Comparison of ENCODE assay signal across 1 mouse cellular context in the genomic region with DNA sequence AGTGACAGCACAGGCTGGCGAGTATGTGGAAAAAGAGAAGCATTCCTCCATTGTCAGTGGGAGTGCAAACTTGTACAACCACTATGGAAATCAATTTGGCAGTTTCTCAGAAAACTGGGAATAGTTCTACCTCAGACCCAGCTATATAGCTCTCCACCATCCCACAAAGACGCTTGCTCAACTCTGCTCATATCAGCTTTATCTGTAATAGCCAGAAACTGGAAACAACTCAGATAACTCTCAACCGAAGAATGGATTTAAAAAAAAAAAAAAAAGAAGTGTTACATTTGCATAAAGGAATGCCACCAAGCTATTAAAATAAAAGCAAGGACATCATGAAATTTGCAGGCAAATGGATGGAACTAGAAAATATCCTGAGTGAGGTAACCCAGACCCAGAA.
TF ChIP-seq lines count a peak whose summit lies in the region.

No protein-coding gene starts in this region.

TF ChIP-seq in MEL, 35 proteins besides CTCF, POLR2A, EP300 and RAD21 (continued from another document):
- TF ChIP-seq MAX (IDR thresholded peaks at IDR 0.05; ENCODE audit: low read length) (no peak), USF2 (IDR thresholded peaks at IDR 0.05; ENCODE audit: borderline replicate concordance in 1 of 2, insufficient read depth in 1 of 2, low read depth in 1 of 2, low read length in 2 of 2) (no peak), MAZ (IDR thresholded peaks at IDR 0.05; ENCODE audit: low read depth, low read length) (no peak), CHD1 (IDR thresholded peaks at IDR 0.05; ENCODE audit: low read depth, low read length) (no peak), USF1 (IDR thresholded peaks at IDR 0.05; ENCODE audit: low read depth, low read length) (no peak), GABPA (IDR thresholded peaks at IDR 0.05; ENCODE audit: low read depth, low read length) (no peak), RCOR1 (IDR thresholded peaks at IDR 0.05; ENCODE audit: low read depth, low read length) (peak; percentile 92), E2F4 (IDR thresholded peaks at IDR 0.05; ENCODE audit: borderline replicate concordance, low read depth, low read length) (no peak), POLR2AphosphoS2 (IDR thresholded peaks at IDR 0.05; ENCODE audit: low read length) (no peak), BHLHE40 (IDR thresholded peaks at IDR 0.05; ENCODE audit: borderline replicate concordance, low read depth, low read length) (no peak), MAFK (IDR thresholded peaks at IDR 0.05; ENCODE audit: borderline replicate concordance, low read depth, low read length) (peak; percentile 55; the same call in 1 of the 2 replicates)
